Mouse (Mus musculus): ENCODE results near the gene Gm15446.
A peak's percentile ranks its signal among the peaks of the same experiment; 100 is the strongest.
"Not testable (repeated sequence)": the region's sequence is repeated elsewhere in the genome, so short reads cannot be mapped to it uniquely, and the experiment has no call there.

Gm15446 gene

DNA sequence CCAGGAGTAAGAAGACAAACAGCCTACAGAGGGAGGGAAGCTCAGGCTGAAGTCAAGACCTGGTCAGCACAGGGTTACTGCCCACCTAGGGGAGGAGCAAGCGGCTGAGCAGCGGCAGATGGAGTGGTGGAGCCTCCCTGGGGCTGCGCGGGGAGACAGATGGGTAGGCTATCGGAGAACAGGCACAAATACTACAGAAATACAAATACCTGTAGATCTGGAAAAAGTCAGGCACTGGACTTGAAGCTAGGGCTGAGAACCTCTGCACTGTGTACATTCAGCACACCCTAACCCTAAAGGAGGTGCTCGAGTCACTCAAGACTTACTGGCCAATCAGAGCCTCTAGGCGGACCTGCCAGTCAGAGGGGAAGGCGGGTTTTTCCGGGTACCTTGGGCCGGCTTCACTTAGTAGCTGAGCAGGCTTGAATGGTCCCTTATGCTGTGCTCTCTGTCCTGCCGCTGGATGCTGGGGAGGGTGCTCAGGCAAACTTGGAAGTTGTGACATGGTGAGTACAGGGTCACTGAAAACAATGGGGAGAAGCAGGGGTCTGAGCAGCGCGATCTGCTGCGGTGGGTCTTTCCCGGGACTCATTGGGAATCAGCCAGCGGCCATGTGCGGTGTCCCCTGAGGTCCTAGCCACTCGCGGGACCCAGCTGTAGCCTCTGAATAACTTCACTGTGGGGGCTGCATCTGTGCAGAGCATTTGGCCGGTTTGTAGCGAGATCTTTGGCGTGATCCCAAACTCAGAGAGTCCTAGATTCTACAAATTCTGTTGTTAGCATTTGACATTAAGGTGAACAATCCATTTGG is at the start of gene Gm15446:
TSS of gene Gm15446 (plus strand) at position 140 of the 811 bp plus-strand sequence.
- peak; percentile 86 for DNase-seq (ENCODE audit: low spot score)

DNA sequence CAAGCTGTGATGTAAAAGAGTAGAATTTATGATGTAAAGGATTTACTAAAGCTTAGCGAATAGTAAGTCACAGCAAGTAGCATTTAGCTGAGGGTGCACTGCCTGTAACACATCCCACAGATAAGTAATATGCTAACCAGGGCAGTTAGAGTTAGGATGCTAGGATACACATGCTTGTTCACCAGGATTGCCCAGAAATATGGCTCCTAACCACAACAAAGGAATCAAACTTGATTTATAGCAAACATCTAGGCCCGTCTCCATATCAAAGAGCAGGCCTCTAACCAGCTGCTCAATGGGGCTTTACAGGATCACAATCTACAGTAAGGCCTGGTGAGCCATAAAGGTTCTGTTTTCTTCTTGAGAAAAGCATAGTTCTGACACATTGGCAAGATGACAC is 929 bp downstream of the Gm15446 start:
- not testable (repeated sequence) for DNase-seq (ENCODE audit: low spot score)

DNA sequence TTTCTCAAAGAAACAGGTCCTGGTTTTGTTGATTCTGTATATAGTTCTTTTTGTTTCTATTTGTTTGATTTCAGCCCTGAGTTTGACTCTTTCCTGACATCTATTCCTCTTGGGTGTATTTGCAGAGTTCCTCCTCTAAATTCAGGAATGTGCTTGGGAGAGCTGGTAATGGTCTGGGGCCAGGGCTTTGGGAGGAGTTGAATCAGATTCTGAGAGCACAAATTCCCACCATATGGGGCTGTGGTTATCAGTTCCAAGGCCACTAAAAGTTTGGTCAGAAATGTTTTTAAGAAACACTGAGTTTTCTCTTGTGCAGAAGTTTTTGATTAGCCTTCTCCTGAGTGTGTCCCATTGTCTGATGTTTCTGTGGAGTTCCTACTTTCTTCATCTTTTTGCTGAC is 1.7 kb downstream of the Gm15446 start:
- DNase-seq (ENCODE audit: low spot score) = no peak

DNA sequence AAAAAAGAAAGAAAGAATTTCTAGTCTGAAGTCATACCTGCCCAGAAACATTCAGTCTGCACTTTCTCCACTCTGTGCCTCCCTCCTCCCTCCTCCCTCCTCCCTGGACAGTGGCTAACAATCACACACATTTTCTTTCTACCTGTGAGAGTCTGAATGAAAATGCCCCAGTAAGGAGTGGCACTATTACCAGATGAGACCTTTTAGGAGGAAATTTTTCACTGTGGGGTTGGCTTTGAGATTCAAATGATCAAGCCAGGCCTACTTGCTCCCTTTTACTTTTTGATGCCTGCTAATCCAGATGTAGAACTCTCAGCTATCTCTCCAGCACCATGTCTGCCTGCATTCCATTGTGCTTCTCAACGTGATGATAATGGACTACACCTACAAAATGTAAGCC is 27.1 kb downstream of the Gm15446 start:
- no peak for DNase-seq (ENCODE audit: low spot score)

DNA sequence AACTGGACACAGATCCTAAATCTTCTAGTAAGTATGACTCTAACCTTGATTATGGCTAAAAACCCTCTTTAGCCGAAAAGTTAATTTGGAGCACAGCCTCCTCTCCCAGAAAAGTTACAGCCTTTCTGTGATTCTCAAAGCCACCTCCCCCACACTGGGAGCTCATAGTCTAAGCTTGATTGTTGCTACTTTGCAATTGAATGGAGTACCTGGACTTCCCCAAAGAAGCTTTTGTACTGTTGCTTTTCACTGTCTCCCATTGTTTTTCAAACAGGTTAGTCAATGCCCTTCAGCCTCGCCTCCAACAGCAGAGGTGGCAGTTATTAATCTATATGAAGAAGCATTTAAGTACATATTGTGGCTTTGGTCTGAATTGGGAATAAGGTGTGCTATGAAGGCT is 57.5 kb downstream of the Gm15446 start:
- DNase-seq (ENCODE audit: low spot score) = not testable (repeated sequence)

Measured in yolk sac, embryonic 10.5 days (tissue).